Mouse (Mus musculus) CH12.LX (cell line): ENCODE results near the gene Kcnb1. TPM values are rescaled to one million over a fixed set of nuclear protein-coding genes. Genes with fewer than 3 reads are reported as not detected.

Source experiments
- DNase-seq: peaks from one replicate; pipeline ENCODE4 v3.0.0-alpha.2; 2013; ENCODE audit errors: extremely low read depth
- H3K27ac ChIP-seq: 2 replicates; pipeline ENCODE4 v1.5.1; 2012; ENCODE audit warnings: low read depth, mild to moderate bottlenecking, control low read depth, moderate library complexity; ENCODE audit not compliant: insufficient read depth
- H3K27me3 ChIP-seq: replicated peaks from 2 replicates; pipeline ENCODE3; 2012; ENCODE audit warnings: inconsistent platforms
- H3K36me3 ChIP-seq, 2 experiments: replicated peaks in 1 of 2; 2 replicates each; pipeline versions ENCODE3 to v1.6.1; 2012; ENCODE audit warnings: inconsistent platforms in 1 of 2, low read length in 1 of 2, mild to moderate bottlenecking in 1 of 2, mixed read lengths in 1 of 2, moderate library complexity in 1 of 2; ENCODE audit not compliant: control insufficient read depth in 1 of 2, insufficient read depth in 1 of 2
- H3K4me1 ChIP-seq, 2 experiments: 2 replicates each; pipeline ENCODE4 v1.6.1; 2012; ENCODE audit warnings: inconsistent platforms in 1 of 2, moderate library complexity in 1 of 2; ENCODE audit not compliant: insufficient read depth in 2 of 2, control insufficient read depth in 1 of 2
- H3K4me2 ChIP-seq: 2 replicates; pipeline ENCODE4 v1.6.1; 2012; ENCODE audit warnings: low read depth, mild to moderate bottlenecking, control low read depth; ENCODE audit not compliant: poor library complexity, insufficient read depth, severe bottlenecking
- H3K4me3 ChIP-seq, 3 experiments: fragments of 150-350 bp in 1 of 3; sonication (generic) in 1 of 3; replicated peaks in 1 of 3; 2 replicates each; pipeline versions ENCODE3 to v1.5.1; 2011 to 2012; ENCODE audit warnings: low read depth in 2 of 3, low read length in 2 of 3, mild to moderate bottlenecking in 2 of 3, moderate library complexity in 2 of 3, control low read depth in 1 of 3, improper control_type of control experiment in 1 of 3, inconsistent platforms in 1 of 3, mixed read lengths in 1 of 3; ENCODE audit not compliant: poor library complexity in 1 of 3
- H3K79me2 ChIP-seq: replicated peaks from 2 replicates; pipeline ENCODE4 v1.6.1; 2012; ENCODE audit warnings: mild to moderate bottlenecking, moderate library complexity; ENCODE audit not compliant: control insufficient read depth, poor library complexity, insufficient read depth, severe bottlenecking; ENCODE audit errors: extremely low read depth
- H3K9ac ChIP-seq: 2 replicates; pipeline ENCODE4 v1.6.1; 2012; ENCODE audit warnings: low read depth, mild to moderate bottlenecking, control low read depth, moderate library complexity; ENCODE audit not compliant: insufficient read depth
- H3K9me3 ChIP-seq: replicated peaks from 2 replicates; pipeline ENCODE3; 2012; ENCODE audit warnings: low read length, inconsistent platforms, mixed read lengths
- BHLHE40 ChIP-seq: IDR thresholded peaks from 2 replicates; pipeline ENCODE4 v1.6.1; 2011; ENCODE audit warnings: mild to moderate bottlenecking, low read depth, low read length, improper control_type of control experiment
- CHD1 ChIP-seq: IDR thresholded peaks from 2 replicates; pipeline ENCODE4 v1.6.1; 2012; ENCODE audit warnings: low read depth, low read length, improper control_type of control experiment, inconsistent platforms
- CTCF ChIP-seq, 2 experiments: IDR thresholded peaks in 1 of 2; conservative IDR thresholded peaks in 1 of 2; 2 replicates each; pipeline ENCODE4 v1.5.1; 2011 to 2012; ENCODE audit warnings: low read depth in 2 of 2, low read length in 2 of 2, improper control_type of control experiment in 1 of 2, inconsistent platforms in 1 of 2, mild to moderate bottlenecking in 1 of 2, moderate library complexity in 1 of 2
- ELF1 ChIP-seq: IDR thresholded peaks from 2 replicates; pipeline ENCODE4 v1.6.1; 2014; ENCODE audit warnings: low read depth, mild to moderate bottlenecking, inconsistent platforms, low read length, improper control_type of control experiment
- EP300 ChIP-seq: IDR thresholded peaks from 2 replicates; pipeline ENCODE4 v1.6.1; 2011; ENCODE audit warnings: low read length, improper control_type of control experiment
- GABPA ChIP-seq: IDR thresholded peaks from 2 replicates; pipeline ENCODE4 v1.6.1; 2012; ENCODE audit warnings: low read depth, low read length, improper control_type of control experiment, inconsistent platforms; ENCODE audit not compliant: insufficient replicate concordance
- IRF4 ChIP-seq: IDR thresholded peaks from 2 replicates; pipeline ENCODE4 v1.6.1; 2014; ENCODE audit warnings: low read depth, mild to moderate bottlenecking, inconsistent platforms, low read length, improper control_type of control experiment
- KAT2A ChIP-seq: IDR thresholded peaks from 2 replicates; pipeline ENCODE4 v1.6.1; 2012; ENCODE audit warnings: low read length, improper control_type of control experiment, inconsistent platforms; ENCODE audit not compliant: insufficient replicate concordance
- MAX ChIP-seq: IDR thresholded peaks from 2 replicates; pipeline ENCODE4 v1.6.1; 2011; ENCODE audit warnings: low read length, improper control_type of control experiment
- MEF2A ChIP-seq: IDR thresholded peaks from 2 replicates; pipeline ENCODE4 v1.6.1; 2014; ENCODE audit warnings: low read depth, mild to moderate bottlenecking, inconsistent platforms, low read length, improper control_type of control experiment, borderline replicate concordance
- NELFE ChIP-seq: IDR thresholded peaks from 2 replicates; pipeline ENCODE4 v1.6.1; 2011; ENCODE audit warnings: low read depth, low read length, improper control_type of control experiment
- NRF1 ChIP-seq: IDR thresholded peaks from 2 replicates; pipeline ENCODE4 v1.6.1; 2014; ENCODE audit warnings: low read depth, mild to moderate bottlenecking, inconsistent platforms, low read length, improper control_type of control experiment, moderate library complexity
- PAX5 ChIP-seq: IDR thresholded peaks from 2 replicates; pipeline ENCODE4 v1.6.1; 2012; ENCODE audit warnings: low read length, inconsistent platforms, mixed read lengths
- POLR2AphosphoS2 ChIP-seq: IDR thresholded peaks from 2 replicates; pipeline ENCODE4 v1.6.1; 2011; ENCODE audit warnings: low read depth, low read length, improper control_type of control experiment
- SIN3A ChIP-seq: IDR thresholded peaks from 2 replicates; pipeline ENCODE4 v1.6.1; 2012; ENCODE audit warnings: low read length, improper control_type of control experiment, inconsistent platforms
- SMC3 ChIP-seq: IDR thresholded peaks from 2 replicates; pipeline ENCODE4 v1.6.1; 2011; ENCODE audit warnings: low read depth, low read length, improper control_type of control experiment
- TBP ChIP-seq: conservative IDR thresholded peaks from 2 replicates; pipeline ENCODE4 v1.6.1; 2011; ENCODE audit warnings: low read depth, low read length, improper control_type of control experiment
- USF1 ChIP-seq: IDR thresholded peaks from 2 replicates; pipeline ENCODE4 v1.6.1; 2014; ENCODE audit warnings: low read depth, mild to moderate bottlenecking, inconsistent platforms, low read length, improper control_type of control experiment
- USF2 ChIP-seq: conservative IDR thresholded peaks from 2 replicates; pipeline ENCODE4 v1.6.1; 2011; ENCODE audit warnings: low read depth, low read length, improper control_type of control experiment
- dilution Hi-C: fragments of 300-500 bp; cut with MboI; formaldehyde crosslinking; loops from 2 replicates; pipeline ENCODE4 v1.14.3; 2020; ENCODE audit warnings: low sequenced_read_pairs; ENCODE audit not compliant: extremely low pct_unique_long_range_greater_than_20kb, extremely low pct_ligation_motif_present
- in situ Hi-C: fragments of 300-500 bp; cut with MboI; formaldehyde crosslinking; loops from 3 replicates; pipeline ENCODE4 v1.14.3; 2019; ENCODE audit warnings: low sequenced_read_pairs, low pct_ligation_motif_present, low pct_unique_long_range_greater_than_20kb, mixed read lengths
- polyA plus RNA-seq: library from polyadenylated mRNA; unstranded; fragments of >175 nt; gene quantifications from 2 replicates; pipeline ENCODE4 v1.2.1, GENCODE M21; 2012; ENCODE audit warnings: low read depth; ENCODE audit not compliant: insufficient read length
- total RNA-seq, 2 experiments: library from RNA; depleted of rRNA; stranded (reverse); fragments of 300-350 nt in 1 of 2; fragments of >200 nt in 1 of 2; gene quantifications; 2 replicates each; pipeline ENCODE4 v1.2.3; 2012 to 2014

The Kcnb1 gene
- total and polyA plus RNA-seq, 3 experiments: 2.5 to 6.6 (median 5.1) TPM

GRCm38 (mm10) chr2:167071641-167072601 lies 118.0 kb downstream of the Kcnb1 start (continued):
- no peak for TF ChIP-seq USF1
- TF ChIP-seq MEF2A: peak; percentile 71
- no peak for TF ChIP-seq EP300
- TF ChIP-seq SIN3A: peak; percentile 70; the same call in 1 of the 2 replicates
- TF ChIP-seq NELFE: peak; percentile 85
- TF ChIP-seq CTCF (conservative IDR thresholded peaks at IDR 0.05 in 1 of 2, IDR thresholded peaks at IDR 0.05 in 1 of 2; ENCODE audit: low read depth in 2 of 2, low read length in 2 of 2): peak; percentile 91 to 100
- TF ChIP-seq USF2: no peak
- TF ChIP-seq POLR2AphosphoS2: no peak
- peak; percentile 80; the same call in 1 of the 2 replicates for TF ChIP-seq TBP
- peak; percentile 74; the same call in 1 of the 2 replicates for TF ChIP-seq MAX

GRCm38 (mm10) chr2:167071266-167071640 lies 118.7 kb downstream of the Kcnb1 start:
- Histone ChIP-seq H3K9ac (peak overlapping the region; percentile 65), H3K36me3 (peaks cover 2 to 3% of the 10 kb centered on the region in 2 experiments), H3K79me2 (no peaks in the 10 kb centered on the region), H3K27ac (no peak overlapping the region), H3K4me2 (peak overlapping the region; percentile 81), H3K4me1 (peaks cover 2 to 28% of the 10 kb centered on the region in 2 experiments; a peak in 3 of 4 replicates), H3K4me3 (peak overlapping the region; percentile 53 to 60 (median 59))
- DNase-seq: no peak
- TF ChIP-seq TBP (no peak), KAT2A (no peak), CHD1 (no peak), IRF4 (no peak), ELF1 (no peak), GABPA (no peak), PAX5 (no peak), SMC3 (no peak), BHLHE40 (no peak), NRF1 (no peak)
- TF ChIP-seq, all 38 proteins: peak for 0
- in situ Hi-C loops: loop anchor here (5.0 kb wide), 2 partner anchors 41 to 141 kb away; no protein-coding TSS in a partner anchor
- Histone ChIP-seq H3K27me3 (no peaks in the 10 kb centered on the region), H3K9me3 (no peaks in the 10 kb centered on the region)
- dilution Hi-C loops: no loop called here
